Mouse (Mus musculus) large intestine, adult 2 months (tissue): ENCODE data around the gene Snx18. TPM values are rescaled to one million over a fixed set of nuclear protein-coding genes. Genes with fewer than 3 reads are reported as not detected.
A peak's percentile ranks its signal among the peaks of the same experiment; 100 is the strongest.

ENCODE experiments used
- DNase-seq: peaks from one replicate; pipeline ENCODE4 v3.0.0-alpha.2; 2012; ENCODE audit warnings: low read depth, low spot score
- WGBS: fragments of 180-500 bp; shearing (Covaris S2); methylation state at CpG from one replicate; pipeline ENCODE4 v1.1.7; 2018; 5-methylcytosine and 5-hydroxymethylcytosine counted together
- polyA plus RNA-seq: library from polyadenylated mRNA; depleted of rRNA; stranded (reverse); fragments of >200 nt; gene quantifications from 2 replicates; pipeline ENCODE4 v1.2.3, GENCODE M21; 2012

The Snx18 gene
- polyA plus RNA-seq, 1 experiment: 7.2 TPM

DNA sequence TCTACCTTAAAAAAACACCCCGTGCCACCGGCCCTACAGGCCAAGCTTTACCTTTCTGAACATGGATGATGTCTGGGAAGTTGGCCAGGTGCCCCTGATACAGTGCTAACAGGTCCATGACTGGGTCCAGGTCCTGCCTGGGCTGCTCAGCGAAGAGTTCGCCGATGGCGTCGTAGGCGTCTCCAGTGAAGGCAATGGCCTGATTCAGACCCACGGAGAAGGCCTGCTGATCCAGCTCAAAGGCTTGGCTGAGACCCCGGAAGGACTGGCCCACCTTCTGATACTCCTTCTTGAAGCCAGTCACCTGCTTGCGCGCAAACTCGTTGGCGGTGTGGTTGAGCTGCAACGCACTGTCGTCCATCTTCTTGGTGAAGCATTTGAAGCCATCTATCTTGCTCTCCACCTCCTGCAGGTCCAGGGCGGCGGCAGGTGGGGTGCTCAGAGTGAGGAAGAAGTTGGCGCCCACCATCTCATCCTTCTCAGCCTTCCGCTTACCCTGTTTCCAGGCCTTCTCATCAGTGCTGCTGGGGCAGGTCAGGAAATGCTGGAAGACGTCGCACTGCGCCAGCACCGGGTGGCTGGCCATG is 1.5 kb downstream of the Snx18 start:
- WGBS: 71% methylated on average over 24 of the region's 24 CpGs
- no peak for DNase-seq

- no peak for DNase-seq
- WGBS: 29% methylated on average over 8 of the region's 8 CpGs
Observed at GRCm38 (mm10) chr13:113615971-113616671, 2.2 kb downstream of the Snx18 start.

DNA sequence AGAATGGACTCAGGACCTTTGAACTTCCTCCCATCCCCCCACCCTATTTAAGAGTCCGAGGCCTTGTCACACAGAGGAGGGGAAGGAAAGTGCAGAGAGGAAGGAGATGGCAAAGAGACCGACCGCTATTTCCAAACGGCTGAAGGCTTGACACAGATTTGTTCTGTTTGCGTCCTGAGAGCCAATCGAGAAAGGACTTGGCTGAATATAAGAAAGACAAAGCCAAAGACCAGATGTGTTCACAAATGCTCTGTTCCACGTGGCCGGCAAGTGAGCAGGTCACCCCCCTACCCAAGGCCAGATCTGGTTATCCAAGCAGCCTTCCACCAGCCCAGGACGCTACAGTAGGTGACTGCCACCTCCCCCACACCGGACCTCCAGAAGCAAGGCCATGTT is 2.8 kb downstream of the Snx18 start:
- no peak for DNase-seq
- WGBS: 16% methylated on average over 10 of the region's 10 CpGs

- 14% methylated on average over 24 of the region's 24 CpGs for WGBS
- peak; percentile 57 for DNase-seq
Observed at GRCm38 (mm10) chr13:113614635-113615545, 3.5 kb downstream of the Snx18 start.

GRCm38 (mm10) chr13:113613882-113614281 is 4.5 kb downstream of the Snx18 start:
- 62% methylated on average over 10 of the region's 10 CpGs for WGBS
- DNase-seq: no peak

DNA sequence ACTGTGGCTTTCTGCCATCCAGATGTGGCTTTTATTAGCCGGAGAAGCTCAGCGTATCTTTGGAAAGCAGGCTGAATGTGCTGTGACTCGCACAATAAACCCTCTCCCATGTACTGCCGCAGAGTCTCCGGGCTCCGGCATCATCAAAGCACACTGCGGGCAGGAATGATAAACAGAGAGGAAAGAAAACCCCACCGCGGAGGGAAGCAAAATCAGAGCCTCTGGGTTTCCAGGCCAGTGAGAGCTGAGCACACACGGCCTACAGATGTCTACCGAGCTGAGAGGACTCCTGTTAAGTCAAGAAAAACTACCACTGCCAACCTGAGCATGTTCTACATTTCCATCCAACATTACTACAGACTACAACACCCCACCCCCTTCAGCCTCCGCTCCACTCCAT is 5.0 kb downstream of the Snx18 start:
- WGBS: 75% methylated on average over 12 of the region's 12 CpGs
- DNase-seq: no peak

- DNase-seq: no peak
- WGBS: 67% methylated on average over 24 of the region's 24 CpGs
Observed at GRCm38 (mm10) chr13:113612141-113612950, 6.0 kb downstream of the Snx18 start.

DNA sequence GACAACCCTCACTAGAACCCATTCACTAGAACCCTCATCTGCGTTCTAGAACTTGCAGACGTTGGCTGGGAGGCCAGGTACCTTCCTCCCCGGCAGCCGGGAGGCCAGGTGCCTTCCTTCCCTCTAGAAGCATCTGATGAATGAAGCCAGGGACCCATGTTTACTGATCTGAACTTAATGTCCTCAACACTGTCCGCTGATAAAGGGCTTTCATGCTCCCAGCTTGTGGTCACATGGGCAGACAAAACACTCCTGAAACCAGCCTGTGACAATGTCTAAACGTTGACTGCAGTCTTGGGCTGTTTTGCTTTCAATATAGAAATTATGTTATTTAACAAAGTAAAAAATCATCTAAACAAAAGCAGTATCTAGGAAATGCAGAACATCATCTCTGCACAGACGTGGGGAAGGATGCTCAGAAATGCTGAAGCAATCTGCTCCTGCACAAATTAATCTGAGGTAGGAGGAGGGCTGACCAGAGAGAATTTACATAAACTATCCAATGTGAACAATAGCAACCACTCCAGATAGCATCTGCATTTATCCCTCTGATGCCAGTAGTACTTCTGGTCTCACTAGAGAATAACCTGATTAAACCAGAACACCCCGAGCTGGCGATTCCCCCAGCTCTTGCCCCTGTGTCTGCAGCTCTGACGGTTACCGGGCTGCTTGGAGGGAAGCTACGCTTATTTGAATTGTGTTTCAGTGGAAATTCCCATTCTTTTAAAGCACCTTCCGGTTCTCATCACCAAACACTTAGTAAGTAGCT is 7.4 kb downstream of the Snx18 start:
- no peak for DNase-seq
- WGBS: 69% methylated on average over 13 of the region's 13 CpGs

- 82% methylated on average over 3 of the region's 3 CpGs for WGBS
- DNase-seq: no peak
Observed at GRCm38 (mm10) chr13:113609429-113609828, 8.9 kb downstream of the Snx18 start.

DNA sequence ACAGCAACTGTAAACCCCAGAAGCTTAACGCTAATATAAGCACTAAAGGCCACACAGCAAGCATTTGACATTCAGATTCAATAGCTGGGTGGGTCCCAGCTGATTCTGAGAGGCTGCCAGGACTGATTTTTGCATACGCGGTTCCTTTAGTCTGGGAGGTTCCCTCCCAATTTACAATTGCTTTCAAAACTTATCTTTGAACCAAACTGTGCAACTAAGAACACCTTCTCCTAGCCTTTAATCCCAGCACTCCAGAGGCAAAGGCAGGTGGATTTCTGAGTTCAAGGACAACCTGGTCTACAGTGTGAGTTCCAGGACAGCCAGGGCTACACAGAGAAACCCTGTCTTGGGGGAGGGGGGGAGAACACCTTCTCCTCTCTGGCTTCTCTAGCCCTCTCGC is 10.5 kb downstream of the Snx18 start:
- DNase-seq: no peak
- WGBS: 42% methylated on average over 4 of the region's 4 CpGs

DNA sequence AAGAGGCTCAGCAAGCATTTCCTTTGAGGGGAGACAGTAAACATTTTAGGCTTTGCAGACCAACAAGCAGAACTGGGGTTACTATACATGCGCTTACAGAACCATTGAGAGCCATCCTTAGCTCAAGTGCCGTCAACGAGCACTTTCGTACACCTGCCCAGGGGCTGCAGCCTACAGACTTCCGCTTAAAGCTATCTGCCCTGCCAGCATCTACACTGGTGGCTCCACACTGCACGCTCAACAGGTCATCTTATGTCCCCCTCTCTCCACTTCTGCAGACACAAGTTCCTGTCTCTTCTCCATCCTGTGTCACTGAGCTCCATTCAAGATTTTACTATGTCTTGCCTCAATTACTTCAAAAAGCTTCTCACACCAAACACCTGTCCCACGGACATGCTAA is 11.0 kb downstream of the Snx18 start:
- no peak for DNase-seq
- WGBS: 90% methylated on average over 7 of the region's 7 CpGs

DNA sequence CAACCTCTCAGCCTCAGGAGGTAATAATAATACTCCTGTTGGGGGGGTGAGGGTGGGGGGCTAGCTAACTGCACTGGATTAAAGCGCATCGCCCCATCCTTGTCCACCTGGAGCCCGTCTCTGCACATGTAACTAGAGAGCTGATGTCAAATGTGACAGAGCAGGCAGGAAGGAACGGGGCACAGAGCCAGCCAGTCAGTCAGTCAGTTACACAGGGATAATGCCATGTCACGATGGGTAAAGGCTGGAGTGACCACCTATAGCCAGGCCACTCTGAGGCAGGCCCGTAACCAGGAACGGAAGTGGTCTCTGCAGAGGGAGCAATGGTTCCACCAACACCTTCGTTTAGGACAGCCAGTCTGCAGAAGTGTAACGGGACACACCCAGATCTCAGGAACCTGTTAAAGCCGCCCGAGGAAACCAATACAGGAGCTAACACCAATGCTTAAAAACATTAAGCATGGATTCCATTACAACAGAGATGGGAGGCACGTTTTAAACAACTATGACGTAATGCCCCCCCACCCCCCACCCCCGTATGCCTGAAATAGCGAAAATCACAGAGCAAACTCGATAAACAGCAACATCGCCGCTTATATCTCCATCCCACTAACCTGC is 11.5 kb downstream of the Snx18 start:
- WGBS: 78% methylated on average over 18 of the region's 18 CpGs
- no peak for DNase-seq

DNA sequence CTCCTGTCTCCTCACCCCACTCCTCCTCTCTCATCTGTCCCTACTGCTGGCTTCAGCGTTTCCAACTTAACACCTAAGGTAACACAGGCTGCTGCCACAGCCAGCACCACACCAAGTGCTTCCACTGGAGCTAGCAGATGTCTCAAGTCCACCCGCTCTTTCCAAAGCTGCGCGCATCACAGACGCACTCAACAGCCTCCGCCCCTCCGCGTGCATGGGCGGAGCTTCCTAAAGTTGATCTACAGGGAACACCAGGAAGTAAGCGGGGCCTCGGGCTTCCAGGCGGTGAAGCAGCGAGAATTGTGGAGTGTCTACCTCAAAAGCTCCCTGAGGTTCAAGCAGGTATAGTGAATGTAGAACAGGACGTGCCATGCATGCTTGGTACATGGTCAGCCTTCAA is 12.2 kb downstream of the Snx18 start:
- no peak for DNase-seq

DNA sequence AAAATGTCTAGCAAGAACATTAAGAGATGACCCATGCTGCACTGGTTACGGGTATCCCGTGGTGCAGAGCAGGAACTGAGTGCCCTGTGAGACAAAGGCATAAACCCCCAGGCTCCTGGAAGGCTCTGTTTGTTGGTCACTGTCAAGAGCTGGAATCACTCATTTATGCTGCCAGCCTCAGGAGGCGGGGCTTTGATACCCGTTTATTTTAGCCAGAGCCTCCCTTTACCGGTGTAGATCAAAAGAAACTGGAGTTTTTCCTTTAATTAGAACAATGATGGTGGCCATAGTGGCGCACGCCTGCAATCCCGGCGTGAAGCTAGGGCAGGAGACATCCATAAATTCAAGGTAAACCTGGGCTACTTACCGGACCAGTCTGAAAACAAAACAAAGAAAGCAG is 12.7 kb downstream of the Snx18 start:
- DNase-seq: no peak
- 89% methylated on average over 10 of the region's 10 CpGs for WGBS

More for the DNA sequence above, 12.2 kb downstream of the Snx18 start:
- WGBS: 85% methylated on average over 14 of the region's 14 CpGs

- whole genome bisulfite sequencing: 78% methylated on average over 6 of the region's 6 CpGs
- no peak for DNase-seq
Observed at GRCm38 (mm10) chr13:113604321-113604720, 14.0 kb downstream of the Snx18 start.

- 73% methylated on average over 17 of the region's 17 CpGs for WGBS
- no peak for DNase-seq
Observed at GRCm38 (mm10) chr13:113602882-113603342, 15.5 kb downstream of the Snx18 start.

DNA sequence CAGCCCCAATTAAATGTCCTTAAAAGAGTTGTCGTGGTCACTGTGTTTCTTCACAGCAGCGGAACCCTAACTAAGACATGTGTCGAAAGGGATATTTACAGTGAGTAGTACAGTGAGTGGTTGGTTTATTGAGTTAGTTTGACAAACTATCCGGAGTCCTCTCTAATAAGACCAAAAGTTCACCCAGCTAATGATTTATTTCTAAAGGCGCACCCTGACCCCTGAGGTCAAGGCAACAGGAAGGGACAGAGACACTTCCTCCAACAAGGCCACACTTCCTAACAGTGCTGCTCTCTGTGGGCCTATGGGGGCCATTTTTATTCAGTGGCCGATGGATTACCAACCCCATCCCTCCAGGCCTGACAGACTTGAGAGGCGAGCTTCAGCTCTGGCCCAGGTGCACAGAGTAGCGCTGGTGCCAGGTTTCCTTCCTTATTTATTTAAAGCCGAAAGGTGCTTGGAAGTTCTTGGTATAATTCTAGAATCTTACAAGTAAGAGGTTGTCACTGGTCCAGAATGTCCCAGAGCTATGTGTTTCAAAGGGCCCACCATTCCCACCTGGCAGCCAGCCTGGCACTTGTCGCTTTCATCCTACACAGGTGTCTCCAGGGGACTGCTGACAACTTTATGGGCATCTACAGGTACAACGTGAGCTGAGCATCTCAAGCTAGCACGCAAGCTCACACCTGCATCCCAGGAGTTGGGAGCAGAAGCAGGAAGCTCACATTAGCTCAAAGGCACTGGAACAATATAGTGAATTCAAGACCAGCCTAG is 16.3 kb downstream of the Snx18 start:
- DNase-seq: no peak
- 77% methylated on average over 12 of the region's 12 CpGs for WGBS
